Comparison of ENCODE assay signal across 14 mouse cellular contexts in genomic region chr16:55190397-55190796, GRCm38 (mm10).
"Had no signal": no experiment of that assay in that cellular context is flagged by ENCODE, and none has a peak within 500 bp of the region (broad histone marks: within the 10 kb centered on the region; RNA-seq: fewer than 3 reads in every experiment).

No protein-coding gene starts in this region.

- H3K9ac ChIP-seq: limb, embryonic 13.5 days; liver, embryonic 14.5 days; midbrain, embryonic 13.5 days; neural tube, embryonic 12.5 days had no signal

- H3K4me2 ChIP-seq: limb, embryonic 13.5 days; midbrain, embryonic 13.5 days; neural tube, embryonic 12.5 days had no signal

- H3K27me3 ChIP-seq: limb, embryonic 13.5 days; midbrain, embryonic 13.5 days; neural tube, embryonic 12.5 days had no signal

- H3K36me3 ChIP-seq: limb, embryonic 13.5 days; midbrain, embryonic 13.5 days; neural tube, embryonic 12.5 days had no signal

- H3K27ac ChIP-seq: limb, embryonic 13.5 days; liver, embryonic 14.5 days; midbrain, embryonic 13.5 days; neural tube, embryonic 12.5 days had no signal

- H3K9me3 ChIP-seq: limb, embryonic 13.5 days; midbrain, embryonic 13.5 days; neural tube, embryonic 12.5 days had no signal

- H3K4me1 ChIP-seq: limb, embryonic 13.5 days; midbrain, embryonic 13.5 days; neural tube, embryonic 12.5 days had no signal

- DNase-seq: kidney, adult 8-10 months; kidney, postnatal 25 days; left cerebral cortex, postnatal 4 days; lung, adult 18-20 months; lung, postnatal 36 days; retina, postnatal 1 day; right cerebral cortex, postnatal 4 days; spleen, adult 18-20 months; thymus, adult 18-20 months; thymus, postnatal 14 days had no signal

- H3K4me3 ChIP-seq: limb, embryonic 13.5 days; midbrain, embryonic 13.5 days; neural tube, embryonic 12.5 days had no signal

- ATAC-seq: midbrain, embryonic 13.5 days had no signal
